Mouse (Mus musculus) E14TG2a.4 (cell line): Measurements from ENCODE around the gene Nxn.

Experiments used
- CTCF ChIP-seq: conservative IDR thresholded peaks from 2 replicates; pipeline ENCODE4 v1.5.1; 2014; ENCODE audit warnings: low read length
- NANOG ChIP-seq: IDR thresholded peaks from 2 replicates; pipeline ENCODE4 v1.6.1; 2014; ENCODE audit warnings: borderline replicate concordance, low read length, mixed read lengths

GRCm38 (mm10) chr11:76278960-76279852 is 119.7 kb downstream of the Nxn start:
- no peak for TF ChIP-seq CTCF
- no peak for TF ChIP-seq NANOG
